Mouse (Mus musculus) erythroblast, embryonic 14.5 days (primary cell): ENCODE results near the gene Cntd1.

Experiments
- GATA1 ChIP-seq: IDR thresholded peaks from 2 replicates; pipeline ENCODE4 v1.6.1; 2012; ENCODE audit warnings: low read length, inconsistent platforms, mixed read lengths
- TAL1 ChIP-seq: IDR thresholded peaks from 3 replicates; pipeline ENCODE4 v1.6.1; 2012; ENCODE audit warnings: low read length, inconsistent platforms, mixed read lengths

DNA sequence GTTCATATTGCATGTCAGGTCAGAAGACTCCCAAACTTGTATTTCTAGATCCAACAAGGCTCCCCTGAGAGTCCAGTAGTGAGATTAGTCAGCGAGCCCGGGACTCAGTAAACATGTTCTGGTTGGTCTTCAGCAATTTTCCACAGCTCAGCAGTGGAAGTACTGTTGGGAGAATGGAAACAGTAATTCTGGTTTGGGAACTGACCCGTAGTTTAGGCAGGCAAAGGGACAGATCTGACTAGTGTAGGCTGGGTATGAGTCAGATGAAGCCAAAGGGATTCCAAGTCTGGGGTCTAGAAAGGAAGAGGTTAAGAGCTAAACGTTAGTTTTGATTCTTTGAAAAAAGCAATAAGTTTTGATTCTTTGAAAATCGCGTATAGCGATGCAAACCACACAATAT is 25.9 kb upstream of the Cntd1 start:
- TF ChIP-seq GATA1 (no peak), TAL1 (no peak)
